Mouse (Mus musculus) MEL (cell line): ENCODE data around the gene Plcxd2. TPM values are rescaled to one million over a fixed set of nuclear protein-coding genes. Genes with fewer than 3 reads are reported as not detected.

Experiments
- DNase-seq: peaks from one replicate; pipeline ENCODE4 v3.0.0; 2011; ENCODE audit warnings: low read depth, low spot score
- H3K27ac ChIP-seq: 2 replicates; pipeline ENCODE4 v1.5.1; 2012; ENCODE audit warnings: low read depth, mild to moderate bottlenecking, control low read depth, low read length, moderate library complexity; ENCODE audit not compliant: control insufficient read depth
- H3K27me3 ChIP-seq, 2 experiments: fragments of 150-350 bp in 1 of 2; sonication (generic) in 1 of 2; 2 replicates each; pipeline ENCODE4 v1.6.1; 2012; ENCODE audit warnings: low read length in 2 of 2, mild to moderate bottlenecking in 2 of 2, improper control_type of control experiment in 1 of 2, moderate library complexity in 1 of 2; ENCODE audit not compliant: insufficient read depth in 2 of 2, control insufficient read depth in 1 of 2
- H3K36me3 ChIP-seq, 2 experiments: 2 replicates each; pipeline ENCODE4 v1.6.1; 2012 to 2014; ENCODE audit warnings: low read length in 2 of 2, improper control_type of control experiment in 1 of 2, inconsistent platforms in 1 of 2, mild to moderate bottlenecking in 1 of 2; ENCODE audit not compliant: insufficient read depth in 2 of 2, control insufficient read depth in 1 of 2
- H3K4me1 ChIP-seq, 2 experiments: fragments of 150-350 bp in 1 of 2; sonication (generic) in 1 of 2; 2 replicates each; pipeline ENCODE4 v1.6.1; 2012; ENCODE audit warnings: low read length in 2 of 2, improper control_type of control experiment in 1 of 2, mild to moderate bottlenecking in 1 of 2; ENCODE audit not compliant: insufficient read depth in 2 of 2, control insufficient read depth in 1 of 2
- H3K4me3 ChIP-seq, 2 experiments: fragments of 150-350 bp in 1 of 2; sonication (generic) in 1 of 2; 2 replicates each; pipeline ENCODE4 v1.5.1; 2012; ENCODE audit warnings: low read depth in 2 of 2, low read length in 2 of 2, mild to moderate bottlenecking in 2 of 2, moderate library complexity in 2 of 2, control low read depth in 1 of 2, improper control_type of control experiment in 1 of 2; ENCODE audit not compliant: control insufficient read depth in 1 of 2, insufficient read depth in 1 of 2
- H3K79me2 ChIP-seq: 2 replicates; pipeline ENCODE4 v1.6.1; 2012; ENCODE audit warnings: mild to moderate bottlenecking, low read length, moderate library complexity; ENCODE audit not compliant: control insufficient read depth, poor library complexity, insufficient read depth
- H3K9ac ChIP-seq: 2 replicates; pipeline ENCODE4 v1.6.1; 2012; ENCODE audit warnings: low read depth, mild to moderate bottlenecking, control low read depth, low read length, moderate library complexity; ENCODE audit not compliant: control insufficient read depth, poor library complexity, severe bottlenecking
- H3K9me3 ChIP-seq: fragments of 150-350 bp; sonication (generic); replicated peaks from 2 replicates; pipeline ENCODE4 v1.6.1; 2012; ENCODE audit warnings: mild to moderate bottlenecking, low read length, improper control_type of control experiment, moderate library complexity; ENCODE audit not compliant: insufficient read depth
- CTCF ChIP-seq, 3 experiments: IDR thresholded peaks in 2 of 3; conservative IDR thresholded peaks in 1 of 3; 2 replicates each; pipeline ENCODE4 v1.5.1; 2011 to 2012; ENCODE audit warnings: low read length in 3 of 3, low read depth in 2 of 3, mild to moderate bottlenecking in 2 of 3, improper control_type of control experiment in 1 of 3, inconsistent platforms in 1 of 3, mixed read lengths in 1 of 3, moderate library complexity in 1 of 3; ENCODE audit not compliant: control insufficient read depth in 1 of 3, insufficient read depth in 1 of 3, poor library complexity in 1 of 3, severe bottlenecking in 1 of 3
- GABPA ChIP-seq: IDR thresholded peaks from 2 replicates; pipeline ENCODE4 v1.6.1; 2012; ENCODE audit warnings: low read depth, mild to moderate bottlenecking, inconsistent platforms, low read length, improper control_type of control experiment, moderate library complexity
- GATA1 ChIP-seq: IDR thresholded peaks from 2 replicates; pipeline ENCODE4 v1.6.1; 2011; ENCODE audit warnings: low read depth, low read length, improper control_type of control experiment
- MAX ChIP-seq: IDR thresholded peaks from 2 replicates; pipeline ENCODE4 v1.6.1; 2011; ENCODE audit warnings: low read length, improper control_type of control experiment
- MEF2A ChIP-seq: IDR thresholded peaks from 2 replicates; pipeline ENCODE4 v1.6.1; 2014; ENCODE audit warnings: low read depth, mild to moderate bottlenecking, inconsistent platforms, low read length, improper control_type of control experiment; ENCODE audit not compliant: poor library complexity, insufficient replicate concordance, severe bottlenecking; ENCODE audit errors: extremely low read depth
- POLR2A ChIP-seq, 2 experiments: IDR thresholded peaks; 2 replicates each; pipeline ENCODE4 v1.6.1; 2011 to 2012; ENCODE audit warnings: low read length in 2 of 2, mild to moderate bottlenecking in 2 of 2, control low read depth in 1 of 2, improper control_type of control experiment in 1 of 2, low read depth in 1 of 2, moderate library complexity in 1 of 2; ENCODE audit not compliant: control insufficient read depth in 1 of 2, insufficient read depth in 1 of 2, poor library complexity in 1 of 2
- POLR2AphosphoS5 ChIP-seq: IDR thresholded peaks from 2 replicates; pipeline ENCODE4 v1.6.1; 2012; ENCODE audit warnings: low read depth, borderline replicate concordance, mild to moderate bottlenecking, inconsistent platforms, low read length, moderate library complexity, mixed read lengths
- SIN3A ChIP-seq: IDR thresholded peaks from 2 replicates; pipeline ENCODE4 v1.6.1; 2012; ENCODE audit warnings: low read length, improper control_type of control experiment, inconsistent platforms
- SMC3 ChIP-seq: IDR thresholded peaks from 2 replicates; pipeline ENCODE4 v1.6.1; 2011; ENCODE audit warnings: low read depth, low read length, improper control_type of control experiment
- TBP ChIP-seq: IDR thresholded peaks from 2 replicates; pipeline ENCODE4 v1.8.0; 2011; ENCODE audit warnings: low read depth, low read length, improper control_type of control experiment
- TCF12 ChIP-seq: IDR thresholded peaks from 2 replicates; pipeline ENCODE4 v1.6.1; 2014; ENCODE audit warnings: low read depth, mild to moderate bottlenecking, inconsistent platforms, low read length, improper control_type of control experiment, moderate library complexity
- USF1 ChIP-seq: IDR thresholded peaks from 2 replicates; pipeline ENCODE4 v1.6.1; 2014; ENCODE audit warnings: low read depth, mild to moderate bottlenecking, inconsistent platforms, low read length, improper control_type of control experiment, moderate library complexity
- polyA plus RNA-seq, 2 experiments: library from polyadenylated mRNA; stranded (reverse) in 1 of 2; unstranded in 1 of 2; fragments of >175 nt in 1 of 2; fragments of >200 nt in 1 of 2; gene quantifications; 2 replicates each; pipeline versions ENCODE4 v1.2.1 to v1.2.4; 2012; ENCODE audit warnings: low replicate concordance in 2 of 2, low read depth in 1 of 2; ENCODE audit not compliant: insufficient read length in 2 of 2, insufficient read depth in 1 of 2, missing spikeins in 1 of 2
- total RNA-seq: library from RNA; depleted of rRNA; stranded (reverse); fragments of 300-350 nt; gene quantifications from 2 replicates; pipeline ENCODE4 v1.2.3, GENCODE M21; 2012

The Plcxd2 gene
- total and polyA plus RNA-seq, 3 experiments, result not detected

DNA sequence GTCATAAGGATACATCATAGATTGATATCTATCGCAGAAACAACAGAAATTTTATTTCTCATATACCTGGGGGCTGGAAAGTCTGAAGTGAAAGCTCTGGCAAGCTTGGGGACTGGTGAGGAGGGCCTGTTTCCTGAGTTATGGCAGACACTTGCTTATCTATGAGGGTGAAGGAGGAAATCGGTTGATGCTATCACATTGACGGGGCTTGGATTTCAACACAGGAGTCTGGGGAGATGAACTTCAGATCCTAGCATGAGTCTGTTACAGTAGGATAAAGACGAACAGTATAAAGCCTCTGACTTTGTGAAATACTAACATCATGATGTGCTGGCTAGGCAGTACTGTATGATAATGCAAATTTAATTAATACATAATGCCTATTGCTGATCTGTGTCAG lies 81.9 kb downstream of the Plcxd2 start (continued):
- TF ChIP-seq USF1 (no peak), MAX (no peak)

DNA sequence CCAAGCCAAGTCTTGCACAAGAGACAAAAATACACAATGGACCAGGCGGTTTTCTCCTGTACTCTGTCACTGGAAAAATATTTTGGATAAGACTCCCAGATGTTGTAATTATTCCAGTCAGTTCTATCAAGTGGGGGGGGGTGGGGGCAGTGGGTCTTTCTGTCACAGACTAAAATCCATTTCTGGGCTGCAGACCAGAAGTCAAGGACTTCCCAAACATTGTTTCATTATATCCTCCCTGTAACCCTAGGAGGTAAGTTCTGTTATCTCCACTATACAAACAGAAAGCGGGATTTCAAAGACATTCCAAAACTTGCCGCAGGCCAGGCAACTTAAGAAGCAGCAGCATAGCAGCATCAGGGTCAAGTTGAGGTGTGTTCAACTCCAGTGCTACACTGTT lies 82.4 kb downstream of the Plcxd2 start:
- no peak overlapping the region for H3K4me3 ChIP-seq

GRCm38 (mm10) chr16:45926875-45927274 lies 83.1 kb downstream of the Plcxd2 start:
- no peak overlapping the region for H3K27ac ChIP-seq
- TF ChIP-seq SMC3, result no peak
- no peaks in the 10 kb centered on the region for H3K9me3 ChIP-seq
- H3K4me3 ChIP-seq, result no peak overlapping the region
- DNase-seq, result no peak
- H3K4me1 ChIP-seq, result no peaks in the 10 kb centered on the region
- no peaks in the 10 kb centered on the region for H3K36me3 ChIP-seq
- no peaks in the 10 kb centered on the region for H3K27me3 ChIP-seq
- no peak overlapping the region for H3K9ac ChIP-seq
- no peaks in the 10 kb centered on the region for H3K79me2 ChIP-seq

More for the DNA sequence above, 82.4 kb downstream of the Plcxd2 start:
- no peak for DNase-seq
- no peaks in the 10 kb centered on the region for H3K79me2 ChIP-seq
- H3K4me1 ChIP-seq, result no peaks in the 10 kb centered on the region
- no peak overlapping the region for H3K27ac ChIP-seq
- no peaks in the 10 kb centered on the region for H3K36me3 ChIP-seq
- TF ChIP-seq SIN3A (no peak), CTCF (IDR thresholded peaks at IDR 0.05 in 2 of 3, conservative IDR thresholded peaks at IDR 0.05 in 1 of 3; ENCODE audit: control insufficient read depth in 1 of 3, insufficient read depth in 1 of 3, low read depth in 2 of 3, low read length in 3 of 3, poor library complexity in 1 of 3, severe bottlenecking in 1 of 3) (no peak), MEF2A (no peak), TCF12 (no peak)
- no peaks in the 10 kb centered on the region for H3K27me3 ChIP-seq
- H3K9me3 ChIP-seq, result no peaks in the 10 kb centered on the region
- no peak overlapping the region for H3K9ac ChIP-seq

DNA sequence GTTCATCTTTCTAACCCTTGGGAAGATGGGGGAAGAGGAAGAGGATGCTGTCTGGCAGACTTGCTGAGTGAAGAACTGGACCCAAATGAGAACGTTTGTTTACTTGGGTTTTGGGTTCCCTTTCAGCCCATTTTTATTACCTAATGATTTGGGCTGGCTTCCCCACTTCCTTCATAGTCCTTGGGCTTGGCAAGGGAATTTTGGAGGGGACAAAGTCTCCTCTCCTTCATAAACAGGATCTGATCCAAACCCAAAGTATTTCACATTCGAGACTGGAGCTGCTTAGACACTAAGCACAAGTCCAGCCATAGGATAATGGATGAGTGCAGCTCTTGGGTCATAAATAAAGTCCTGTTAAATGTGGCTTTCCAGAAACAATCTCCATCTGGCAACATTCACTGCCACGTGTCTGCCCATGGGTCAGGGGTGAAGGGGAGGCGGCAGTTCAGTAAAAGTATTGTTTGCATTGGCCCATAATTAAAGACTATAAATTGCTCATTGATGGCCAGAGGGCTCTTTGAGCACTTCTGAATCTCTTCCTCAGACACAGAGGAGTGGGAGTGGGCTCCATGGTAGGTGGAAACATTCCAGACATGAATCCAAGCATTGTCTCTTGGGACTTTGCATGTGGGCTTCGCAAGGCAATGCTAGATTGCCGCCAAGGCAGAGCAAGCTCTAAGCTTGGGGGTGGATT lies 86.1 kb downstream of the Plcxd2 start:
- Histone ChIP-seq H3K36me3 (no peaks in the 10 kb centered on the region), H3K27me3 (no peaks in the 10 kb centered on the region), H3K79me2 (no peaks in the 10 kb centered on the region), H3K9ac (no peak overlapping the region), H3K27ac (no peak overlapping the region), H3K9me3 (no peaks in the 10 kb centered on the region), H3K4me3 (no peak overlapping the region), H3K4me1 (no peaks in the 10 kb centered on the region)
- DNase-seq, result no peak
- no peak for TF ChIP-seq GABPA
- no peak for TF ChIP-seq CTCF (IDR thresholded peaks at IDR 0.05 in 2 of 3, conservative IDR thresholded peaks at IDR 0.05 in 1 of 3; ENCODE audit: control insufficient read depth in 1 of 3, insufficient read depth in 1 of 3, low read depth in 2 of 3, low read length in 3 of 3, poor library complexity in 1 of 3, severe bottlenecking in 1 of 3)
- no peak for TF ChIP-seq TBP
- no peak for TF ChIP-seq USF1
- TF ChIP-seq POLR2A (IDR thresholded peaks at IDR 0.05; ENCODE audit: control insufficient read depth in 1 of 2, insufficient read depth in 1 of 2, low read depth in 1 of 2, low read length in 2 of 2, poor library complexity in 1 of 2), result no peak
- TF ChIP-seq POLR2AphosphoS5, result no peak
- no peak for TF ChIP-seq GATA1
